Mouse (Mus musculus) neural tube, embryonic 13.5 days (tissue): Measurements from ENCODE around the gene Tbcc. TPM values are rescaled to one million over a fixed set of nuclear protein-coding genes. Genes with fewer than 3 reads are reported as not detected.

Experiments
- ATAC-seq: fragments of 200-750 bp; cut with Nextera tagmentation; 2 replicates; pipeline ENCODE4 v1.8.0; 2017; ENCODE audit warnings: low read depth, mild to moderate bottlenecking, moderate TSS enrichment, moderate library complexity
- H3K27ac ChIP-seq: fragments of 300-500 bp; sonication (generic); replicated peaks from 2 replicates; pipeline ENCODE4 v1.5.1; 2015; ENCODE audit warnings: moderate library complexity, mild to moderate bottlenecking, inconsistent platforms
- H3K27me3 ChIP-seq: fragments of 300-500 bp; sonication (generic); 2 replicates; pipeline ENCODE4 v1.6.1; 2015; ENCODE audit warnings: mild to moderate bottlenecking, inconsistent platforms
- H3K36me3 ChIP-seq: fragments of 300-500 bp; sonication (generic); 2 replicates; pipeline ENCODE4 v1.6.1; 2015; ENCODE audit warnings: mild to moderate bottlenecking, inconsistent platforms
- H3K4me1 ChIP-seq: fragments of 300-500 bp; sonication (generic); replicated peaks from 2 replicates; pipeline ENCODE4 v1.6.1; 2015; ENCODE audit warnings: inconsistent platforms
- H3K4me2 ChIP-seq: fragments of 300-500 bp; sonication (generic); 2 replicates; pipeline ENCODE4 v1.6.1; 2015; ENCODE audit warnings: inconsistent platforms, mild to moderate bottlenecking, moderate library complexity
- H3K4me3 ChIP-seq: fragments of 300-500 bp; sonication (generic); 2 replicates; pipeline ENCODE4 v1.5.1; 2015; ENCODE audit warnings: mild to moderate bottlenecking, inconsistent platforms
- H3K9ac ChIP-seq: fragments of 300-500 bp; sonication (generic); 2 replicates; pipeline ENCODE4 v1.6.1; 2015; ENCODE audit warnings: moderate library complexity, mild to moderate bottlenecking, inconsistent platforms
- H3K9me3 ChIP-seq: fragments of 300-500 bp; sonication (generic); 2 replicates; pipeline ENCODE4 v1.6.1; 2016; ENCODE audit warnings: inconsistent platforms
- WGBS: fragments of 180-500 bp; shearing (Covaris S2); methylation state at CpG from one replicate; pipeline ENCODE4 v1.1.7; 2015; 5-methylcytosine and 5-hydroxymethylcytosine counted together
- polyA plus RNA-seq: library from polyadenylated mRNA; unstranded; fragments of >200 nt; fragmentation: Nextera tagmentation; extraction: Ambion mirVana; gene quantifications from 2 replicates; pipeline ENCODE4 v1.2.1, GENCODE M21; 2015

Tbcc gene
- polyA plus RNA-seq, 1 experiment from 2014 or later: 75.4 TPM

DNA sequence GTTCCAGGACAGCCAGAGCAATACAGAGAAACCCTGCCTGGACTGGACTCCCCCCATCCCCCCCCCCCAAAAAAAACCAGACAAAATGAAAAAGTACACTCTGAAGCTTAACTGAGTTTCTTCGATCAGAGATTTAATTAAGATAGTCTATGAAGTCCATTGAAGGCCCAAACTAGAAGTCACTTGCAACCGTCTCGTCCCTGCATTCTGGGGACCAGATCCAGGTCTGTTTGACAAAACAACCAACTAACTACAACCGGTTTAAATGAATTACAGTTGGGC lies 34.4 kb upstream of the Tbcc start:
- Histone ChIP-seq H3K9ac (peak overlapping the region; percentile 100), H3K9me3 (no peaks in the 10 kb centered on the region), H3K4me2 (peak overlapping the region; percentile 73), H3K36me3 (no peaks in the 10 kb centered on the region), H3K4me3 (peak overlapping the region; percentile 95), H3K4me1 (peaks cover 51% of the 10 kb centered on the region), H3K27me3 (no peaks in the 10 kb centered on the region), H3K27ac (peak overlapping the region; percentile 100)
- ATAC-seq: no peak
- 17% methylated on average over 4 of the region's 4 CpGs for WGBS

DNA sequence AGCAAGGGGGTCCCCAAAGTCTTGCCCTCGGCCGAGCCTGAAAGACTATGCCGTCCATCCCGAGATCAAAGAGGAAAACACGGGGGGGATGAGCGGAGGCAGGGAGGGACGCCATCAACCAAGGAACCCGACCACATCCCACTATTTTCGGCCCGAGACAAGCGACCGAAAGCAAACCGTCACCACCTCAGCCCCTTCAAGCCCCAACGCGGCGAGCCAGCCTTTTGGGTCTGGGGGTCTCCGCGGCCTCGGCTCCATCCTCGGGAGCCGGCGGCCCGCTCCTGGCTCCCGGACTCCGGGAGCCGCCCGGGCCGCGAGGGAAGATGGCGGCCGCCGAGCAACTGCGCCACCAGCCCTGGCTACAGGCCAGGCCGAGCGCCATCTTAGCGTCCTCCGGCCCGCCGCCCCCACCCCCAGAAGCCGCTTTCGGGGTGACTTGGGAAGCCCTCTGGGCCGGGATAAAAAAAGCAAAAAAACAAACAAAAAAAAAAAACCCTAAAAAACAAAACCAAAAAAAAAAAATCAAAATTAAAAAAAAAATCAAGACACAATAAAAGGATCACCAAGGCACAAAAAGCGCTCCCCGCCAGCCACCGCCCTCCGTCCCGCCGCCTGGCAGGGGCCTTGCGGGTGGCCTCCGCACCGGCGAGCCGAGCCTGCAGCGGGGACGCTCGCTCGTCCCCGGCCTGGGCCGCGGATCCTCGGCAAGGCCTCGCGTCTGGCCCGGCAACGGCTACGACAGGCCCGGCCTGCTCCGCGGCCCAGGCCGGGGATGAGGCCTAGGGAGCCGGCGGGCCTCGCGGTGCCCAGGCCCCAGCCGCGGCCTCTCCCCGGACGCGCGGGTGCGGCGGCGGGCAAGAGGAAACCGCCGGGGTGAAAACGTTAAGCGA lies 33.8 kb upstream of the Tbcc start:
- H3K36me3 ChIP-seq: no peaks in the 10 kb centered on the region
- H3K9me3 ChIP-seq: no peaks in the 10 kb centered on the region
- H3K4me1 ChIP-seq: peaks cover 51% of the 10 kb centered on the region
- H3K4me3 ChIP-seq: peak overlapping the region; percentile 95
- ATAC-seq: peak; percentile 29
- peak overlapping the region; percentile 100 for H3K27ac ChIP-seq
- WGBS: under 1% methylated on average over 87 of the region's 87 CpGs
- H3K27me3 ChIP-seq: no peaks in the 10 kb centered on the region
- H3K9ac ChIP-seq: peak overlapping the region; percentile 100
- peak overlapping the region; percentile 73 for H3K4me2 ChIP-seq

DNA sequence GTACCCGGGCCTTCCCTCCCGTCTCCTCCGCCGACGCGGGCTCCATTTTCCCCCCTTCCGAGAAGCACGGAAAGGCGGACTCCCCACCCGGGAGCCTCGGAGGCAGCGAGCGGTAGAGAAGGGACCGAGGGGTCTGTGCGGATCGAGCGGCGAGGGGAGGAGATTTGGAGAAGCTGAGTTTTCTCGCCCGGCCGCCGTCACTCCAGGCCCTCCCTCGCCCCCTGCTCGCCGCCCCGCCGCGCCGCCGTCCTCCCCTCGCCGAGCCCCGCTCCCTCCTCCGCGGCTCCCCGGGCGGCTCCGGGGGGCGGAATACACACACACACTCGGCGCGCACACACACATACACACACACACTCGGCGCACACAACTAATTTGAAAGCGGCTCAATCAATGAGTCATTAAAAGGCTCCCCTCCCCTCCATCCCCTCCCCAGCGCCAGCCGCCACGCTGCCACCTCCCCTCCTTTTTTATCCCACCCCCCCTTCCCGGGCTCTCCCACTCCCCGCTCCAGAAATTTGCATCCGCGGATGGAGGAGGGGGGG lies 33.1 kb upstream of the Tbcc start:
- peak overlapping the region; percentile 95 for H3K4me3 ChIP-seq
- H3K9ac ChIP-seq: peak overlapping the region; percentile 100
- H3K4me1 ChIP-seq: peaks cover 51% of the 10 kb centered on the region
- no peaks in the 10 kb centered on the region for H3K27me3 ChIP-seq
- H3K4me2 ChIP-seq: peak overlapping the region; percentile 73
- H3K9me3 ChIP-seq: no peaks in the 10 kb centered on the region
- ATAC-seq: peak; percentile 80
- under 1% methylated on average over 38 of the region's 52 CpGs for WGBS
- H3K27ac ChIP-seq: peak overlapping the region; percentile 100
- H3K36me3 ChIP-seq: no peaks in the 10 kb centered on the region

DNA sequence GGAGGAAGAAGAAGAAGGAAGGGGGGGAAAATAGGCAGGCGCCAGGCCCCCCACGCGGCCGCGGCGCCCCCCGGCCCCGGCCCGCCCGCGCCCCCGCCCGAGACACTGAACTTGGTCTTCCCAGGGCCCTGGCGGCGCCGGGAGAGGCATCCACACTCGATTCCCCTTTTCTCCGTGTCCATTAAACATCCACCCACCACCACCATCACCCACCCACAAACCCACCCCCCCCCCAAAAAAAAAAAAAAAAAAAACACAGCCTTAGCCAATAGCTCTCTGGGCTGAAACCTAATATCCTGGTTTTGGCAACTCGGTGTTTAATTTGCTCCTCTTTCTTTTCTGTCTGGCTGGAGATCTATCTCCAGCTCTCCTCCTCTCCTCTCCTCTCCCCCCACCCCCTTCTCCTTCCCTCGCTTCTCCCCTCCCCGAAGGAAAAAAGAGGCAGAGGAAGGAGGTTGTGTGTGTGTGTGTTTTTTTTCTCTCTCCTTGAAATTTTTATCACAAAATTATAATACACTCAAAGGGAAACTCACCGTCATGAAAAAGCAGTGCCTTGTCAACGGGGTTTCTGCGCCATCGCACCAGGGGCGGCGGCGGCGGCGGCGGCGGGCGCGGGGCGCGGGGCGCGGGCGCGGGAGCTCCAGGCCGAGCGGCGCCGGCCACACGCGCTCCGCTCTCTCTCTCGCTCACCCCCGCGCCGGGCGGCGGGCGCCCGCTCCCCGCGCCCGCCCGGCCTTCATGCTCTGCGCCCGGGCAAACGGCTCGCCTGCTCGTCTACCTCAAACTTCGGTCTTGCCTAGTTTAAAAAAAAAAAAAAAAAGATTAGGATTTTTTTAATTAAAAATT lies 32.4 kb upstream of the Tbcc start, which contains the start of gene Bicral:
Gene Bicral (minus strand): TSS at position 580 of the 846 bp plus-strand sequence.
- H3K4me3 ChIP-seq: peak within 1 kb of the TSS; percentile 95
- H3K27ac ChIP-seq: peak within 1 kb of the TSS; percentile 100
- no peaks in the 10 kb centered on the region for H3K9me3 ChIP-seq
- peak; percentile 76 for ATAC-seq
- under 1% methylated on average over 62 of the region's 65 CpGs for WGBS
- H3K36me3 ChIP-seq: no peaks in the 10 kb centered on the region
- H3K4me1 ChIP-seq: peaks cover 45% of the 10 kb centered on the region
- no peaks in the 10 kb centered on the region for H3K27me3 ChIP-seq
- H3K9ac ChIP-seq: peak within 1 kb of the TSS; percentile 100
- peak within 1 kb of the TSS; percentile 73 for H3K4me2 ChIP-seq

DNA sequence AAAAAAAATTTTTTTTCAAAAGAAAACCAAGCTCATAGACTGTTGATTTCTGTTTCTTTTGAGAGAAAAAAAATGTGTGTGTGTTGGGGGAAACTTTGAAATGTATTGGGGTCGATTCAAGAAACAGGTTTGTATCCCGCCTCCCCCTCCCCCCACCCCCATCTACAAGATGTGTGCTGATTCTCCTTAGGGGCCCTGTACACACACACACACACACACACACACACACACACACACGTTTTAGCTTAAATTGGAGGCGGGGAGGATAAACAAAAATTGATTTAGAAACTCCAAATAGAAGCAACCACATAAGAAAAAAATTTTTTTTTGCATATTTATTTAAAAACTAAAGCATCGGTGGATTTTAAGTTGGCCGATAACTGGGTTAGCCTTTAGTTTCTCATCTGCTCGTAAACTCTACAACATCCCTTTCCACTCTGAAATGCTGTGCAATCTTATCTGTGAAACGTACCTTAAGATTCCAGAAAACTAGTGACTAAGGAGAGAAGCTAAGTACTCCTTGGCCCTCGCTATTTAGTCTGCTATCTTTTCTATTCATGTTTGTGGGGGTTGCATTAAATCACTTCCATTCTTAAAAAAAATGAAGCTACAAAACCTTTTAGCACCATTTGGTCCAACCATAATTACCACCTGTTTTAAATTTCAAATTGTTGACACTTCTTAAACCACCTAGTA lies 31.6 kb upstream of the Tbcc start:
- 26% methylated on average over 9 of the region's 9 CpGs for WGBS
- Histone ChIP-seq H3K27me3 (no peaks in the 10 kb centered on the region), H3K9me3 (no peaks in the 10 kb centered on the region), H3K27ac (peak overlapping the region; percentile 100), H3K36me3 (no peaks in the 10 kb centered on the region), H3K4me1 (peaks cover 40% of the 10 kb centered on the region), H3K9ac (peak overlapping the region; percentile 100), H3K4me2 (peak overlapping the region; percentile 73), H3K4me3 (peak overlapping the region; percentile 95)
- no peak for ATAC-seq

DNA sequence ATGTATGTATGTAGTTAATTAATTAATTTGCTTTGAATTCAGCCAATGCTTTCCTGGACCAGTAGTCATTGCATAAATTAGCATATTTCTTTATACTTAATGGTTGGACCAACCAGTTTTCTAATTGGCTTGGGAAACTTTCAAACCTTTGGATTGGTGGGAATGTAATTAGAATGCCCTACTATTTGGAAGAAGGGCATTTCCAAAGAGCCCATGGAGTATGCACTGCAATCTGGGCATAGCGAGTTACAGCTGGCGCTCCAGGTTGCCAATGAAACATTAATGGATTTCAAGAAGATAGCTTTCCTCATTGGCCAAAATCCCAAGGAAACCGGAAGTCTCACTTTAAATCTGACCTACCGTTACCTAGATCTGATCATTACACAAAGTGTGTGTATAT lies 30.4 kb upstream of the Tbcc start:
- H3K27ac ChIP-seq: no peak overlapping the region

DNA sequence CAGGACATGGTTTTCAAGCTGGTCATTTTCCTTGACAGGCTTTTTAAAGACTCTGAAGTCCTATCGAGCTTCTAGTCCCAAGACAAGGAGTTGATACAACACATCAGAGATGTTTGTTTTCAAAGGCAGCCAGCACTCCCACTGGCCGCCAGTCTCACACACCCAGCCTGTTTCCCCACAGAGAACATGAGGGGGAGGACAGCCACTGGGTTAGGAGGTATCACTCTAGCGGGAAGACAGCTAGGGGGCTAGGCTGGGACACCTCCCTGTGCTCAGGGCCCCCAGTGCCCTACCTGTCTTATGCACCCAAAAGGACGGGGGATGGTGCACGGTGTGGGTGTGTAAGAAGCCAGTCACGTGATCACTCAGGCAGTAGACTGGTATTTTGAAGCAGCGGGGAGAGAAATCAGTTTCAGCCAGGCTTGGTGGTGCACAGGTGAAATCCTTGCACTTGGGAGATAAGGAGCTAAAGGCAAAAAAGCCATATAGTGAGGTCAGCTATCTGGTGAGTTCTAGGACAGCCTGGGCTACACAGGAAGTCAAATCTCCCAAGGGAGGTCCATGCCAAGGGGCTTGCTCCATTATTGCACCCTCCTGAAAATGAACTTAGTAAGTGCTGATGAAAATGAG lies 25.8 kb upstream of the Tbcc start:
- Histone ChIP-seq H3K27me3 (no peaks in the 10 kb centered on the region), H3K4me3 (no peak overlapping the region), H3K27ac (no peak overlapping the region), H3K9ac (no peak overlapping the region), H3K36me3 (no peaks in the 10 kb centered on the region), H3K4me2 (no peak overlapping the region), H3K4me1 (peaks cover 12% of the 10 kb centered on the region), H3K9me3 (no peaks in the 10 kb centered on the region)
- ATAC-seq: no peak
- 84% methylated on average over 7 of the region's 7 CpGs for WGBS

More for the DNA sequence above, 30.4 kb upstream of the Tbcc start:
- Histone ChIP-seq H3K4me2 (no peak overlapping the region), H3K36me3 (no peaks in the 10 kb centered on the region), H3K4me3 (no peak overlapping the region), H3K27me3 (no peaks in the 10 kb centered on the region), H3K9ac (no peak overlapping the region), H3K9me3 (no peaks in the 10 kb centered on the region), H3K4me1 (peaks cover 27% of the 10 kb centered on the region)
- WGBS: 61% methylated on average over 4 of the region's 4 CpGs
- ATAC-seq: no peak

DNA sequence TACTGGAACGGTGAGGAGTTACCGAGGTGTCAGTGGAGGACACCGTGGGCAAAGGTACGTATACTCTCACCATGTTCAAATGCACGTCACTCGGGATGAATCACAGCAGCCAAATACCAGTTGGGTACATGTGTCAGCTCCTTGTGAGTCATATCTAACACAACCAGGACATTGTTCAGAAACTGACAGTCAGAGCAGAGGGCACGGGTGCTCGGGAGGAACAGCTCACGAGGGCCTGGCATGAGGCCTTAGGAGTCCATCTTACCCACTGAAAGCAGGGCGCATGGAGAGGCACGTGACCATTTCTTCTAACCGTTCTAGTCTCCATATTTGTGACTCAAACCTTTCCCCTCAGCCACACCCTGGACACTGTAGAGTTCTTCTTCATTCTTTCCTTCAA lies 23.6 kb upstream of the Tbcc start:
- Histone ChIP-seq H3K9me3 (no peaks in the 10 kb centered on the region), H3K27ac (no peak overlapping the region)
- ATAC-seq: no peak

DNA sequence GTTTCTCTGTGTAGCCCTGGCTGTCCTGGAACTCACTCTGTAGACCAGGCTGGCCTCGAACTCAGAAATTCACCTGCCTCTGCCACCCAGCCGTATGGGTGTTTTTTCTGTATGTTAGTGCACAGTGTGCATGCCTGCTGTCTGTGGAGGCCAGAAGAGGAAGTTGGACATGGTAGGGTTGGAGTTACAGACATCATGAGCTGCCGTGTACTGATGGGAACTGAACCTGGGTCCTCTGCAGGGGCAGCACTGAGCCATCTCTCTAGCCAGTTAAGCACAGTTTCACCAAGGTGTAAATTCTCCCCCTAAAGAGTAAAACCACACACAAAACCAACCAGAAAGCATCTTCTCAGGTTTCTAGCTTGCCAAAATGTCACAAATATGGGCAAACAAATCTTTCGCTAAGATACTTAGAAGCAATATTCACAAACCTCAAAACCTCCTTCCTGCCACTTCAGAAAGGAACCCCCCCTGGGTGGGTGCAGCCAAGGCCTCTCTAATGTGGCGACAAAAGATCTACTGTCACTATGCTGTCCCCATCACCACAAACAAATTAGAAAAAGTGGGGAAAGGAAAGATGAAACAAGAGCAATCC lies 20.2 kb upstream of the Tbcc start:
- WGBS: 89% methylated on average over 5 of the region's 5 CpGs
- peaks cover 11% of the 10 kb centered on the region; the same call in 1 of the 2 replicates for H3K4me1 ChIP-seq
- H3K4me2 ChIP-seq: no peak overlapping the region
- H3K4me3 ChIP-seq: no peak overlapping the region
- no peak overlapping the region for H3K9ac ChIP-seq
- no peaks in the 10 kb centered on the region for H3K36me3 ChIP-seq
- no peaks in the 10 kb centered on the region for H3K9me3 ChIP-seq
- no peaks in the 10 kb centered on the region for H3K27me3 ChIP-seq
- no peak for ATAC-seq
- no peak overlapping the region for H3K27ac ChIP-seq

More for the DNA sequence above, 23.6 kb upstream of the Tbcc start:
- Histone ChIP-seq H3K4me3 (no peak overlapping the region), H3K4me2 (no peak overlapping the region), H3K27me3 (no peaks in the 10 kb centered on the region), H3K4me1 (no peaks in the 10 kb centered on the region), H3K9ac (no peak overlapping the region), H3K36me3 (no peaks in the 10 kb centered on the region)
- 88% methylated on average over 12 of the region's 12 CpGs for WGBS

DNA sequence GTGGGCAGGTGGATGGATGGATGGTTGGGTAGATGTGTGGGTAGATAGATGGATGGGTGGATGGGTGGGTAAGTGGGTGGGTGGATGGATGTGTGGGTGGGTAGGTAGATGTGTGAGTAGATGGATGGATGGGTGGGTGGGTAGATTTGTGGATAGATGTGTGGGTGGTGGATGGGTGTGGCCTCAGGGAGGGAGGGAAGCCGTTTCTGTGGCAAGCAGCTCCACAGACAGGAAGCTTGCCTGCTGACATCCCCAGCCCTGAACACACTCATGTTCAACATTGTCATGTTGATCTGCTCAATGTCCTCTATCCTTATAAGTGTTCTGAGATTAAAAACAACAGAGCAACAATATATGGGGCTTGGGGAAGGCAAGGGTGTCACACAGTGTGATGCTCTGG lies 19.6 kb upstream of the Tbcc start:
- H3K36me3 ChIP-seq: no peaks in the 10 kb centered on the region
- 77% methylated on average over 1 of the region's 1 CpGs for WGBS
- no peaks in the 10 kb centered on the region for H3K9me3 ChIP-seq
- H3K27ac ChIP-seq: no peak overlapping the region
- no peak overlapping the region for H3K4me3 ChIP-seq
- H3K4me1 ChIP-seq: peaks cover 11% of the 10 kb centered on the region; the same call in 1 of the 2 replicates
- no peak overlapping the region for H3K4me2 ChIP-seq
- no peaks in the 10 kb centered on the region for H3K27me3 ChIP-seq
- no peak for ATAC-seq
- no peak overlapping the region for H3K9ac ChIP-seq

DNA sequence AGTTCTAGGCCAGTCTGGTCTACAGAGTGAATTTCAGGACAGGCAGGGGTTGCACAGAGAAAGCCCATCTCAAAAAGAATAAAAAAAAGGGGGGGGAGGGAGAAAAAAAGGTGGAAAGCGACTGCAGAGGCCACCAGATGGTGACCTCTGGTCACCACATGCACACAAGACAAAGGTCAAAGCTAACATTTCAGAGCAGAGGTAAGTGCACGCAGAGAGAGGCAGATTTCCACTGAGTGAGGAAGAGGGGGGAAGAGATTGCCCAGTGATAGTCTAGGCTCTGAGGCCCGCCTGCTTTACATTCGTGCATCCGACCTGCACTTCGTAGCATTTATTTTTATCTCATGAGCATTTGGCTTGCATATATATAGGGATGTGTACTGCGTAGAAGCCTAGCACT lies 17.7 kb upstream of the Tbcc start:
- no peak overlapping the region for H3K27ac ChIP-seq
- H3K9me3 ChIP-seq: no peaks in the 10 kb centered on the region
- no peaks in the 10 kb centered on the region for H3K27me3 ChIP-seq
- H3K9ac ChIP-seq: 0 out of 2 replicates have a peak overlapping the region, but pooled peaks have one; percentile 26
- H3K4me3 ChIP-seq: no peak overlapping the region
- no peak for ATAC-seq
- 83% methylated on average over 7 of the region's 7 CpGs for WGBS
- H3K4me1 ChIP-seq: peaks cover 11% of the 10 kb centered on the region; the same call in 1 of the 2 replicates
- no peaks in the 10 kb centered on the region for H3K36me3 ChIP-seq
- H3K4me2 ChIP-seq: no peak overlapping the region
